In the genomic region with DNA sequence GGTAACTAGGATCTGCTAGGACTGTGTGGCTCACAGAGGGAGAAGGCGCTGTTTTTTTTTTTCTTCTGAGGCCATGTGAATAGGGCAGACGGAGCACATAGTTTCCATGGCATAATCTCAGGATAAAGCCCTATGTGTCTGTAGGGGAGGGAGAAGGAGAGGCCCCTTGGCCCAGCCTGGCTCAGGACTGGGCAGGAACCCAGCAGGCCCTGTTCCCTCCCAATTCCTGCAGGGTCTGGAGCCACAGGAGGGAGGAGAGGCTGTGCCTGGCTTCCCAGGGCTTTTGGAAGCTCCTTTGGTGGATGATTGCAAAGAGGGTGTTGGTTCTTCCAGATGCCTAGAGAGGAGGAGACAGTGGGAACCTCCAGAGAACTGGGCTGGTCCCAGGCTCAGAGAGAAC, we compare ENCODE assay signal across 8 mouse cellular contexts. TPM values are rescaled to one million over a fixed set of nuclear protein-coding genes. Genes with fewer than 3 reads are reported as not detected.
A peak's percentile ranks its signal among the peaks of the same experiment; 100 is the strongest.
DNase-seq lines count a peak whose midpoint lies in the region; ATAC-seq and TF ChIP-seq lines count a peak whose summit lies in the region.

No protein-coding gene starts in this region.

- intact Hi-C loops in heart, postnatal 25 days (cut with DNase I) = no loop called here

- 19% methylated on average over 2 of the region's 2 CpGs for WGBS in forebrain, embryonic 15.5 days
- 25% methylated on average over 2 of the region's 2 CpGs for WGBS in midbrain, embryonic 10.5 days

- no peak overlapping the region for H3K4me3 ChIP-seq in layer of hippocampus, adult 2 months
- H3K4me3 ChIP-seq in forebrain, embryonic 15.5 days = no peak overlapping the region
- H3K4me3 ChIP-seq in midbrain, embryonic 10.5 days = no peak overlapping the region

- no peak overlapping the region for H3K4me2 ChIP-seq in forebrain, embryonic 15.5 days (replicated peaks)

- ATAC-seq in forebrain, embryonic 15.5 days (replicated peaks) = 0 out of 2 replicates have a peak, but pooled peaks have one; percentile 53

- H3K27me3 ChIP-seq in forebrain, embryonic 15.5 days = no peaks in the 10 kb centered on the region
- no peaks in the 10 kb centered on the region for H3K27me3 ChIP-seq in midbrain, embryonic 10.5 days (ENCODE audit: low read depth, poor library complexity, severe bottlenecking)

- DNase-seq in layer of hippocampus, adult 2 months (ENCODE audit: low spot score in 2 of 2) = no peak
- DNase-seq in layer of hippocampus, adult 9-10 months (ENCODE audit: low spot score) = no peak
- peak; percentile 71 for DNase-seq in heart, postnatal 25 days (ENCODE audit: low spot score)
- no peak for DNase-seq in midbrain, embryonic 10.5 days (ENCODE audit: low spot score)
- DNase-seq in urinary bladder, postnatal 4 days (ENCODE audit: low spot score in 2 of 2) = peak; percentile 71 to 77
- DNase-seq in embryo, embryonic 9.5 days (ENCODE audit: extremely low spot score) = no peak
- no peak for DNase-seq in frontal cortex, postnatal 36 days (ENCODE audit: low spot score in 2 of 2)

- H3K27ac ChIP-seq in layer of hippocampus, adult 2 months = peak overlapping the region; percentile 79
- 0 out of 2 replicates have a peak overlapping the region, but pooled peaks have one; percentile 34 for H3K27ac ChIP-seq in forebrain, embryonic 15.5 days (replicated peaks)
- H3K27ac ChIP-seq in midbrain, embryonic 10.5 days (replicated peaks) = peak overlapping the region; percentile 79

- H3K36me3 ChIP-seq in forebrain, embryonic 15.5 days = no peaks in the 10 kb centered on the region
- no peaks in the 10 kb centered on the region for H3K36me3 ChIP-seq in midbrain, embryonic 10.5 days

- TF ChIP-seq CTCF in layer of hippocampus, adult 2 months (conservative IDR thresholded peaks at IDR 0.05) = no peak

- H3K4me1 ChIP-seq in forebrain, embryonic 15.5 days = peaks cover 4% of the 10 kb centered on the region
- peaks cover 22% of the 10 kb centered on the region for H3K4me1 ChIP-seq in midbrain, embryonic 10.5 days

- no peaks in the 10 kb centered on the region for H3K9me3 ChIP-seq in forebrain, embryonic 15.5 days
- H3K9me3 ChIP-seq in midbrain, embryonic 10.5 days (replicated peaks) = no peaks in the 10 kb centered on the region

- H3K9ac ChIP-seq in forebrain, embryonic 15.5 days (replicated peaks) = no peak overlapping the region

RNA-seq across cellular contexts. Expression of gene Plekhg3, which starts 24.2 kb away (rescaled TPM):
- total RNA-seq in layer of hippocampus, adult 2 months (2021) = 10 to 100 TPM; 22.9 to 24.4 TPM
- polyA plus RNA-seq in forebrain, embryonic 15.5 days (2015; fragmentation: Nextera tagmentation; extraction: Ambion mirVana) = 0.79 and 1.2 TPM in 2 replicates
- 10 to 100 TPM; 13.5 to 16.6 TPM for total RNA-seq in heart, postnatal 25 days (2021)
- polyA plus RNA-seq in midbrain, embryonic 10.5 days (2016; fragmentation: Nextera tagmentation; extraction: Ambion mirVana) = 1.1 and 1.5 TPM in 2 replicates

Comparison
In these comparisons a context has a peak if more than half of its experiments do, and no peak if none do; other contexts are left out.
1. DNase-seq: peak in heart, postnatal 25 days (single experiment) and urinary bladder, postnatal 4 days (2 of 2); none in layer of hippocampus, adult 2 months (0 of 2), layer of hippocampus, adult 9-10 months (single experiment), midbrain, embryonic 10.5 days (single experiment), embryo, embryonic 9.5 days (single experiment) and frontal cortex, postnatal 36 days (0 of 2).
2. Peak in every context shown above with its lines, with median percentiles within 50 percentile points of each other: H3K27ac ChIP-seq.